Mouse (Mus musculus) embryo, embryonic 11 days (tissue): ENCODE measurements around the gene Sptbn1.
A peak's percentile ranks its signal among the peaks of the same experiment; 100 is the strongest.

ENCODE experiments used
- DNase-seq: peaks from one replicate; pipeline ENCODE4 v3.0.0-alpha.2; 2015

The Sptbn1 gene

DNA sequence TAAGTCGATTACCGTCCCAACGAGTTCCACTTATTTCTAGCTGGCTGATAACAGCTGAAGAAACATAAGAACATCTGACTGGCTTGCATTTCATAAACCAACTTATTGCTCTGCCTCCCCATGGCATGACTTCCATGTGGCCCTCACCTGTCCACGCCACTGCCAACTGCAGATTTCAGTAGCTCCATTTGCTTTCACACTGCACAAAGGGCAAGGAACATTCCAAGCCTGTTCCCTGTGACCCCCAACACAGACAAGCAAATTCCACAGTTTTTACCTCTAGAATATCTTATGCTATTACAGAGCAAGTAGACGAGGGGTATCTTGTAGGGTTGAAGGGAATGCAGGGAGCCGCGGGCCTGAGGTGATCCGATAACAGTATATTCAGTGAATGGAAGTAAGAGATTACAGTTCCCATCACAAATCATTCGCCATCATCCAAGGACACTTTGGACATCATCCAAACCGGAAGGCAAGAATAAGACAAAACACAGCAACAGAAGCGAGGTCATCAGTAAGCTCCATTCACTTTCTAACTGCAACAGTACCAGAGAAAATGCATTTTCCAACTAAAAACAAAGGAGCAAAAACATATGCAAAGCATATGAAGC, 16.6 kb downstream of the Sptbn1 start:
- DNase-seq, result no peak

- DNase-seq, result no peak
Observed at GRCm38 (mm10) chr11:30249452-30250016, 18.4 kb downstream of the Sptbn1 start.

DNA sequence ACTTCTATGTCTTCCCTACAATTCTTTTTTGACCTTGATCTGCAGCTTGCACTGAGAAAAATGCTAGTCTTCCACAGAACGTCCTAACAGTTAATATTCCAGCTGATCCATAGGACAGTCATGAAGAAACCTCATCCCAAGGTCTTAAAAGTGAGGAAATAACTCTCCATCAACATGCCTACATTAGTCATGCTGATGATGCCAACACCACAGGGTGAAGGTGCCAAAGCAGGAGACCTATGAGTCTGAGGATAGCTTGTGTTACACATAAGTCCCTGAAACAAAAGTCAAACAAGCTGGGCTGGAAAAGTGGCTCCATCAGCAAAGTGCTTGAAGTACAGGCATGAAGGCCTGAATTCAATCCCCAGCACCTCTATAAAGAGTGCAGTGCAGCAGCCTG, 20.9 kb downstream of the Sptbn1 start:
- no peak for DNase-seq

DNA sequence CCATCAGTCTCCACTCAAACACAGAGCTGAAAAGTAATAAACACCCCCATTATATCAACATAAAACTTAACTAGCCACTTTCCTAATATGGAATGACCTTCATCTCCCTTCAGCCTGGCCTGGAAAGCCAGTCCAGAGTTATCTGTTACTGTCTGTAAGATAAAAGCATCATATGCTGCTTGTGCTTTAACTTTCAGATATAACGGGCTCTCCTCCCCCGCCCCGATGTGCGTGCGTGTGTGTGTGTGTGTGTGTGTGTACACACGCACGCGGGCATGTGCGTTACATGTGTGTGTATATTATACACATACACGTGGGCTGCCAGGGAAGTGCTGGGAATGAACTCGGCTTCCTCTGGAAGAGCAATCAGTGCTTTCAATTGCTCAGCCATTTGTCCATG, 21.8 kb downstream of the Sptbn1 start:
- no peak for DNase-seq

DNA sequence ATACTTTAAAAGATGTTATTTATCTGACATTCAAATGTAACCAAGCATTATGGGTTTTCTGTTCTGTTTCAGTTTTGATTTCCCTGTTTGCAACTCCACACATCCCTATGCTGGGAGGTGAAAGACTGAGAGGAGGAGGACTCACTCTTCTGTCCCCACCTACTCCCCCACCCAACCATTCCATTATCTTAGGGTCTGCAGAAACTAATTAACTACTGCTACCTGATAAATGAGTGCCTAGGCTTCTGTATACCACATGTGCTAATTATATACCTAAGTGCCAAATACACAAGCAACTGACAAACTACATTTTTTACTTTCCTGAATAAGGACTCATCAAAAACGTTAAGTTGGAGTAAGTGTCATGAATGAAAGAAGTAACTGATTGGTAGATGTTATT, 23.8 kb downstream of the Sptbn1 start:
- DNase-seq, result no peak

GRCm38 (mm10) chr11:30243591-30243990, 24.4 kb downstream of the Sptbn1 start:
- DNase-seq, result peak; percentile 29

GRCm38 (mm10) chr11:30240861-30241260, 27.1 kb downstream of the Sptbn1 start:
- no peak for DNase-seq

DNA sequence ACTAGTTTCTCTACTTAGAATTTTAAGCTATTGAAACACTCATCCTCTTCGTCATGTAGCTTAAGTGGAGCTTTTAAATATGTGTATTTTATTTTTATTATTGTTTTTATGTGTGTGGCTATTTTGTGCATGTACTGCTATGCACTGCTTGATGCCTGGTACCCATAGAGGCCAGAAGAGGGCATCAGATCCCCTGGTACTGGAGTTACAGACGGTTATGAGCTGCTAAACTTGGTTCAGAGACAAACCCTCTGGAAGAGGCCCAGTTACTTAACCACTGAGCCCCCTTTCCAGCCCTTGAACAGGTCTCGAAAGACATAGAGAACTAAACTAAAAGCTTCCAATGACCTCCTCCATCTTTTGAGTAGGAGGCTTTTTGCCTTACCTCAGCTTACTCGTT, 30.0 kb downstream of the Sptbn1 start:
- peak; percentile 34 for DNase-seq

- DNase-seq, result no peak
Observed at GRCm38 (mm10) chr11:30236681-30237242, 31.2 kb downstream of the Sptbn1 start.

DNA sequence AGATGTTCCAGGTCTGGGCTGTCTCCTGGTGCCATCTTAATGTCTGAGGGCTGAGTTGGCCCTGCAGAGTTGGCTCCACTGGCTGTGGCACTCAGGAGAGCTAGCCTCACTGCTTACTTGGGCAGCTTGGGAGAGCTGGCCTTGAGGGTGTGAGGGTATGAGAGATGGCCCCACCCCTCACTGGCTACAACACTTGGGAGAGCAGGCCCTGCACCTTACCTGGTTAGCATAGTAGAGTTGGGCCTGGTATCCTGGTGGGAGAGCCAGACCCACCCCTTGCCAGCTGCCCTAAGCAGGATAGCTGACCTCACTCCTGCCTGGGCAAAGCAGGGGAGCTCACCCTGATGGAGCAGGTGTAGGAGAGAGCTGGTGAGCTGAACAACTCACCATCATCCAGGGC, 32.3 kb downstream of the Sptbn1 start:
- DNase-seq, result no peak

GRCm38 (mm10) chr11:30235218-30235617, 32.8 kb downstream of the Sptbn1 start:
- no peak for DNase-seq

DNA sequence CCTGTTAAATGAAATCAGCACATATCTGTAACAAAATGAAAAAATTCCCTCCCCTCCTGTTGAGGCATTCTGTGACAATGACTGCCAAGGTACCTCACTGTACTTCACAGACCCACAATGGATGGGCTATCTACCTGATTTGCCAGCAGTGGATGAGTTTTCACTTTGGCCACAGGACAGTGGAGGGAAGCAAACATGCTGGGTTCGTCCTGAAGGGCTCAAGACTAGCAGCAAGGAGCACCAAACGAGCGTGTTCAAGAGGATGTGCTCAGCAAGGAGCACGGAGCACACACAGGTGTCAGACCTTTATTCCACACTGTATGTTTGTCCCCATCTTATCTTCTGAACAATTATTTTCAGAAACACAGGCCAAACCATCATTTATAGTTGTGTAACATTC, 34.0 kb downstream of the Sptbn1 start:
- no peak for DNase-seq

DNA sequence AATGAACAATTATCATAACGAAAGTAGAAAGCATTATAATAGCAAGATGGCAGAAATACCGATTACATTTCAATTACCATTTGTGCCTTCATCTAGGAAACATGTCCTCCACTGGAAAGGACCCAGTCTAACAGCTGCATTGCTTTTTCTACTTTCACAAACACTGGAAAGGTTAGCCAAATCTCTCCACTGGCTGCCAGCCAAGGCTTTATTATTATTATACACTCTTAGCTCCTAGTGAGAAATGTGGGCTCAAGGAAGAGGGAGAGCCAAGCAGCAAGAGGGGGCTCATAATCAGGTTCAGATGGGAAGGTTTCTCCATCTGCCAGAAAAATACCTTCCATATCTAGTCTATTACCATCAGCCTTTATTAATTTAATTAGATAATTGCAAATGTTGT, 35.9 kb downstream of the Sptbn1 start:
- DNase-seq, result peak; percentile 18

DNA sequence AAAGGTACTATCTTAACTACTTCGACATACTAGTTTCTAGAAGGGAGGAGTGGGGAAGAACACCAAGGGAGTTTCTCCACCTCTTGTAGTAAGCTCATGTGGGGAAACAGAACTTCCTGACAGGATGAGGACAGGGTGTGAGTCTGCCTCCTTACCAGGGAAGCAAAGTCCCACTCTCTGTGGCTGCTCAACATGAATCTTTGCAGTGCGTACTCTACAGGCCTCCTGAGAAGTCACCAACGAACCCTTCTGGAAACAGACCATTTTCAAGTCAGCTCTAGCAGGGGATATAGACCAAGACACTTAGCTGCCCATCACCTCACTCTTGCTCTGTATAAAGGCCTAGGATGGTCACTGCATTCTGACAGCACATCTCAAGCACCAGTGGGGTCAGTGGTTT, 36.6 kb downstream of the Sptbn1 start:
- DNase-seq, result no peak

DNA sequence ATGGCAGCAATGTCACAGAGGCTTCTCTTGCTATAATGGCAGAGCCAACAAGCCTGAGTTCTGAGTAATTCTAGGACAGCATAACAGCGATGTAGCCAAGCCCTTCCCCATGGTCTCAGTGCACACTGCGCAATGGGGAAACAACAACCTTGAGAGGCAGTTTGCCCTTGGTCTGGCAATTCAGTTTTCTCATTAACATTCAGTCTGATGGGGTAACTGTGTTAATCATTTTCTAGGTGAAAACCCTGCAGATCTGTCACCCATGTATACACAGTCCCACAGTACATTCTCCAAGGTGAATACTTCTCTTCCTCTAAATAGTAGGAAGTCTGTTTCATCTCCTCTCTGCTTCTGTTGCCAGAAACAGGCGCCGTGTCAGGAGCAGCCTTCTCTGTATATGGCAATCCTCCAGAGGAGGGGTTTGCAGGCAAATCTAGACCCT, 37.6 kb downstream of the Sptbn1 start:
- no peak for DNase-seq

DNA sequence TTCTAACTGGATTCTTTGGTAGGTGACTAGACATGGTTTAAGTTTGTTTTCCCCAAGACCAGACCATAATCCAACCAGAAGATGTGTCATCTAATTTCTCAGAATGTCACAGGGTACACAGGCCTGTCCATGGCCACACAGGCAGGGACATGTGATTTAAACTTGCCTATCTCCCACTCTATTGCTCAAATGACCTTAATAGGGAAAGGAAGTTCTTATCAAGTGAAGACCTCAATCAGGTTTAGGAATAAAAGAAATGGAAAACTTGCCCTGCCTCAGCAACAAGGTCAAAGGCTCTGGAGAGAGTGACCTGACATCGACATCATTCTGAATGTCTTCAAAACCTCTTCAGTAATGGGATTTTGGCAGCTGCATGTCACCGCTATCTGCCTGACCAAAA, 41.2 kb downstream of the Sptbn1 start:
- DNase-seq, result no peak

DNA sequence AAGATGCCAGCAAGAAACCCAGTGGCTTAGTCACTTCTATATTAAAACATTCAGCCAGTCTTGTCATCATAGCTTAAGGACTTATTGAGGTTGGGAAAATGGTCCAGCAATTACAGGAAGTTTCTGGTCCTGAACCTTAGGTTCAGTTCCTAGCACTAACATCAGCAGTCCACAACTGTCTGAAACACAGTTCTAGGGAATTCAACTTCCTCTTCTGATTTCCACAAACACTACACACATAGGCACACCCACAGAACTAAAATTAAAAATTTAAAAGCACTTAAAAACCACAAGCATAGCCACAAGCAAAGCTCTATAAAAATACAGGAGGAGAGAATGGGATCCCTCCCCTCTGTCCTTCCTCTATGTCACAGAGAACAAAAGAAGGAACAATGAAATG, 43.4 kb downstream of the Sptbn1 start:
- no peak for DNase-seq

- DNase-seq, result peak; percentile 34
Observed at GRCm38 (mm10) chr11:30222636-30223035, 45.3 kb downstream of the Sptbn1 start.

DNA sequence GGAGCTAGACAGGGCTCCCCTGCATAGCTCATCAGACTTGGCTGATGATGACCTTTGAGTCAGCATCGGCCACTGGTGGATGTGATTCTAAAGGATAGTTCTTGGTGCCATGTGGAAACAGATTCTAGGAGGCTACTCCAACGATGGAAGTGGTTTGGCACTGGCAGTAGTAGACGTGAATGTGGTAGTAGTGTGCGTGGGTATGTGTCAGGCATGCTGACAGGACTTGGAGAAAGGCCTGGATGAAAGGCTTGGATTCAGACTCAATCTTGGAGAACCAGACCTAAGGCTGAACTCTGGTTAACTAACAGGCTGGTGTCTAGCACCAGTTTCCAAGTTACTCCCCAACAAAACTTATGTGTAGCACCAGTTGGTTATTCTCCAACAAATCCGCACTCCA, 46.9 kb downstream of the Sptbn1 start:
- no peak for DNase-seq

- no peak for DNase-seq
Observed at GRCm38 (mm10) chr11:30218386-30218785, 49.6 kb downstream of the Sptbn1 start.

- no peak for DNase-seq
Observed at GRCm38 (mm10) chr11:30217496-30217895, 50.5 kb downstream of the Sptbn1 start.

GRCm38 (mm10) chr11:30211663-30212416, 56.1 kb downstream of the Sptbn1 start:
- peak; percentile 12 for DNase-seq

DNA sequence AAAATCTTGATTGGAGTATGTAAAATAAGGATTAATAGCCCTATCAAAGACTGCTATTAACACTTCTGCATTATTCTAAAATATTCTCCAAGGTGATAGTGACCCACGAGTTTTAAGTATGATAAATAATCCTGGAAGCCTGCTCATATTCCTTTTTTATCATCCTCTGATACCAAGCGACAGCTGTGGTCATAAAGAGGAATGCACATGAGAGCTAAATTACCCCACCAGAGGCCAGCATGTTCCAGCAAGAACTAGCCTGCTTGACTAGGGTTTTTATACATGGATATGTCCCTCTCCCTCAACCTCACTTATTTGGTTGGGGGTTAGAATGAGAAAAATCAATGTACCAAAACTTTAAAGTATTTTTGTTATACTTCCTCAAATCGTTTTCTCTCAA, 56.8 kb downstream of the Sptbn1 start:
- no peak for DNase-seq
